Mouse (Mus musculus): ENCODE measurements around the gene Fgf15. TPM values are rescaled to one million over a fixed set of nuclear protein-coding genes. Genes with fewer than 3 reads are reported as not detected.

The Fgf15 gene
- polyA plus RNA-seq, 1 experiment: not detected

Other genes starting within 250 kb of the Fgf15 start
- gene Ano1, start 144.6 kb upstream of the Fgf15 start, polyA plus RNA-seq (2012; rRNA removed): 83.6 and 95.0 TPM in 2 replicates
- not detected in 2 replicates for gene Fgf3, start 58.4 kb upstream of the Fgf15 start, polyA plus RNA-seq (2012; rRNA removed)
- not detected in 2 replicates for gene Fgf4, start 49.2 kb upstream of the Fgf15 start, polyA plus RNA-seq (2012; rRNA removed)
- gene LTO1, start 18.6 kb downstream of the Fgf15 start, polyA plus RNA-seq (2012; rRNA removed): 48.1 and 48.3 TPM in 2 replicates
- gene Ccnd1, start 43.4 kb downstream of the Fgf15 start, polyA plus RNA-seq (2012; rRNA removed): 79.1 and 96.1 TPM in 2 replicates

All from urinary bladder, adult 2 months (tissue).